Mouse (Mus musculus): ENCODE results near the gene Spata31d1d. TPM values are rescaled to one million over a fixed set of nuclear protein-coding genes. Genes with fewer than 3 reads are reported as not detected.
"Not testable (repeated sequence)": the region's sequence is repeated elsewhere in the genome, so short reads cannot be mapped to it uniquely, and the experiment has no call there.

Spata31d1d gene
- polyA plus RNA-seq, 1 experiment from 2014 or later = not detected

DNA sequence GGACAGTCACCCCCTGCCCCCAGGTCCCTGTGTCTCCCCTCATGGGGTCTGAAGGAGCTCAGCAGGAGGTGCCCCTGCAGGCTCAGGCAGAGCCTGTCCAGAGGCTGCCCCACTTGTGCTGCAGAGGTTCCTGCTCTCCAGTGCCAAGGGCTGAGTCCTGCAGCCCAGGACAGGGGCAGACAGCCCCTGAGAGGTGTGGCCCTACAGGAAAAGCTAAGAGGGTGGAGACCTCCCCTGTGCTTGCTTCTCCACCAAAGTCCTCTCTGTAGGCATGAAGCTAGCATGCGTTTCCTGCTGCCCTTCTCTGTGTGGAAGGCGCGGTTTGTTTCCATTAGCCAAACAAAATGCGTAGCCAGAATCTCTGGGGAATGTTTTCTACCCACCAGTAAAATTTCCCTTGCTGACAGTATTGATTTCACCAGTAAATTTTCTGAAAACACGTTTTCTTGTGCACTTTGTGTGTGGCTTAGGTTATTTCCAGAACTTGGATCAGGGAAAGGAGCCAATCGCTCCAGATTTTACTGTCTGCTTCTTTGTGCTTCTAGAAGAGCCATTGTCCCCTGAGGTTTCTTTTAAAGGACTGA lies 12.6 kb downstream of the Spata31d1d start:
- peak; percentile 64; the same call in 1 of the 2 replicates for ATAC-seq

DNA sequence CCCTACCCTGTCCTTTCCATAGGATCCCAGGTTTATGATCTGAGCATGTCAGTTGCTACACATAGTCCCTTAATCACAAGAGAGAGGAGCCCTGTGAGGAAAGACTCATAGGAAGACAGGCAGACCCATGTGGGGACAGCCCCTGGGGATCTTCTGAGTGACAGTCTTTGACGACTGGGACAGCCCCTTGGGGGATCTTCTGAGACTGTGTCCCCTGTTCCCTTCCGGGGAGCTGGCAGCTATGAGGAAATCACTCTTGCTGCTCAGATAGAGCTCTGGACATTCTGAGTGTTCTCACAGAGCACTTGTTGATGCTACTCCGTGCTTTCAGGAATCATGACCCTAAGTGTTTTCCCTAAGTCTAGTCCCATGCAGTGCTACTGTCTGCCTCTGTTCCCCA lies 17.8 kb downstream of the Spata31d1d start:
- no peak overlapping the region for H3K27ac ChIP-seq (ENCODE audit: low read length)
- no peaks in the 10 kb centered on the region for H3K27me3 ChIP-seq (replicated peaks; ENCODE audit: control insufficient read depth, insufficient read depth, low read length)
- 39% methylated on average over 3 of the region's 3 CpGs for WGBS
- no peaks in the 10 kb centered on the region for H3K36me3 ChIP-seq (ENCODE audit: control insufficient read depth, insufficient read depth, low read length)
- no peak overlapping the region for H3K9ac ChIP-seq (ENCODE audit: low read depth, low read length)
- no peak overlapping the region for H3K4me3 ChIP-seq (ENCODE audit: low read length)
- no peaks in the 10 kb centered on the region for H3K4me1 ChIP-seq (ENCODE audit: control insufficient read depth, insufficient read depth, low read length)
- H3K9me3 ChIP-seq (ENCODE audit: control insufficient read depth, low read length) = no peaks in the 10 kb centered on the region
- no peak for ATAC-seq
- H3K4me2 ChIP-seq (ENCODE audit: low read depth, low read length) = no peak overlapping the region

More for the DNA sequence above, 12.6 kb downstream of the Spata31d1d start:
- not testable (repeated sequence) for H3K27me3 ChIP-seq (replicated peaks; ENCODE audit: control insufficient read depth, insufficient read depth, low read length); H3K27ac ChIP-seq (ENCODE audit: low read length); H3K9me3 ChIP-seq (ENCODE audit: control insufficient read depth, low read length); H3K36me3 ChIP-seq (ENCODE audit: control insufficient read depth, insufficient read depth, low read length); H3K4me2 ChIP-seq (ENCODE audit: low read depth, low read length); H3K4me1 ChIP-seq (ENCODE audit: control insufficient read depth, insufficient read depth, low read length); H3K9ac ChIP-seq (ENCODE audit: low read depth, low read length); H3K4me3 ChIP-seq (ENCODE audit: low read length)
- 23% methylated on average over 6 of the region's 6 CpGs for WGBS

DNA sequence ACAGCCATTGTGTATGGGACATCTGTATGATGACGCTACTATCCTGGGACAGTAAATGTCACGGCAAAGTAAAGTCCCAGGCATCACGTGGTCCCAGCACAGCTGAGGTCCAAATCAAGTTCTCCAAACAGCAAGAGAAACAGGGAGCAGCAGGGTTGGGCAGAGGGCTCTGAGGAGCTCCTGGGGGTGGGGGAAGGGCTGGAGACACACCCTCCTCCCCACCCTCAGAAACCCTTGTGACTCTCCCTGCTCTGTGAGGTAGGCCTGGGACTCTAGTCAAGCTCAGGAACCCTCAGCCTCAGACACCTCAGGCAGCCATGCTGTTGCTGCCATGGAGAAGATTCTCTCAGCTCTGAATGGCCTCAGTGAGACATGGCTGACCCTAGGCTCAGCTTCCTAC lies 19.6 kb downstream of the Spata31d1d start, which contains the start of gene Spata31d1b:
TSS of gene Spata31d1b (plus strand) at position 301 of the 400 bp plus-strand sequence.
- not testable (repeated sequence) for H3K36me3 ChIP-seq (ENCODE audit: control insufficient read depth, insufficient read depth, low read length)

DNA sequence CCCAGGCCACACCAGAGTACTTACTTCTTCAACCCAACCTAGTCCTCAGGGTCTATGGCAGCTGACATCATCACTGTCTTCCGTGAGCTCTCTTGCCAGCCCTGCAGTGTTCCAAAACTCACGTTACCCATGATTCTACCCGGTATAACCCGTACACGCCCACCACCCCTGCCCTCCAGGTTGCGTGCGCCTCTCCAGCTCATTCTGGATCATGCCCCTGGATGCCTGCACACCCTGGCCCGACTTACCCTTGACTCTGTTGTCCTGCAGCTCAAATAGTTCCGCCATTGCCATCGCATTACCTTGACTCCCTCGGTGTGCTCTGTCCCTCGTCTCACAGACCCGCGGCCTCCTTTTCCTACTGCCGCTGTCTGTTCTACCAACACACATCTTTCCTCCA lies 21.3 kb downstream of the Spata31d1d start, which contains the start of gene Spata31d1a:
TSS of gene Spata31d1a (minus strand) at position 101 of the 400 bp plus-strand sequence.
- no peak for ATAC-seq
- Histone ChIP-seq H3K4me2 (ENCODE audit: low read depth, low read length) (no peak within 1 kb of the TSS), H3K27ac (ENCODE audit: low read length) (no peak within 1 kb of the TSS), H3K4me3 (ENCODE audit: low read length) (no peak within 1 kb of the TSS), H3K27me3 (replicated peaks; ENCODE audit: control insufficient read depth, insufficient read depth, low read length) (no peaks in the 10 kb centered on the region), H3K4me1 (ENCODE audit: control insufficient read depth, insufficient read depth, low read length) (no peaks in the 10 kb centered on the region), H3K9me3 (ENCODE audit: control insufficient read depth, low read length) (no peaks in the 10 kb centered on the region), H3K36me3 (ENCODE audit: control insufficient read depth, insufficient read depth, low read length) (no peaks in the 10 kb centered on the region), H3K9ac (ENCODE audit: low read depth, low read length) (no peak within 1 kb of the TSS)
- 91% methylated on average over 15 of the region's 15 CpGs for WGBS

More for the DNA sequence above, 19.6 kb downstream of the Spata31d1d start, which contains the start of gene Spata31d1b:
- H3K27me3 ChIP-seq (replicated peaks; ENCODE audit: control insufficient read depth, insufficient read depth, low read length); H3K4me1 ChIP-seq (ENCODE audit: control insufficient read depth, insufficient read depth, low read length); H3K9ac ChIP-seq (ENCODE audit: low read depth, low read length); H3K4me3 ChIP-seq (ENCODE audit: low read length); H3K4me2 ChIP-seq (ENCODE audit: low read depth, low read length); ATAC-seq; H3K27ac ChIP-seq (ENCODE audit: low read length); H3K9me3 ChIP-seq (ENCODE audit: control insufficient read depth, low read length): not testable (repeated sequence)
- 65% methylated on average over 3 of the region's 3 CpGs for WGBS

DNA sequence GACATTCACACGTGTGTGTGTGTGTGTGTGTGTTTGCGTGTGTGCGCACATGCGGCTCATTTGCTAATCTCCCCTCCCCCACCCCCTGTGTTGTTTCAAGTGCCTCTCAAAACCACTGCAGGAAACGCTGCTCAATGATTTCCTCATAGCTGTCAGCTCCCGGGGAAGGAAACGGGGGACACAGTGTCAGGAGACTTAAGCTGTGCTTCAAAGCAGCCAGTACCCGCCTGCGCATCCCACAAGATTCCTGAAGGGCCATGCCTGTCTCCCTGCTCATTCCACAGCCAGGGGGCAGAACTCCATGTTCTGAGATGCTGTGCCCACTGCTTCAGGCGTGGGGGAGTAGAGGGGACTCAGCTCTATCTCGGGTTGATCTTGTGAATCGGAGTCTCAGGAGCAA lies 27.0 kb downstream of the Spata31d1d start:
- no peak for ATAC-seq
- WGBS = 54% methylated on average over 12 of the region's 12 CpGs
- H3K27ac ChIP-seq (ENCODE audit: low read length) = no peak overlapping the region
- no peak overlapping the region for H3K4me3 ChIP-seq (ENCODE audit: low read length)
- H3K9ac ChIP-seq (ENCODE audit: low read depth, low read length) = no peak overlapping the region
- peaks cover 3% of the 10 kb centered on the region; the same call in 1 of the 2 replicates for H3K4me1 ChIP-seq (ENCODE audit: control insufficient read depth, insufficient read depth, low read length)
- H3K36me3 ChIP-seq (ENCODE audit: control insufficient read depth, insufficient read depth, low read length) = no peaks in the 10 kb centered on the region
- H3K9me3 ChIP-seq (ENCODE audit: control insufficient read depth, low read length) = no peaks in the 10 kb centered on the region
- H3K4me2 ChIP-seq (ENCODE audit: low read depth, low read length) = no peak overlapping the region
- H3K27me3 ChIP-seq (replicated peaks; ENCODE audit: control insufficient read depth, insufficient read depth, low read length) = no peaks in the 10 kb centered on the region

DNA sequence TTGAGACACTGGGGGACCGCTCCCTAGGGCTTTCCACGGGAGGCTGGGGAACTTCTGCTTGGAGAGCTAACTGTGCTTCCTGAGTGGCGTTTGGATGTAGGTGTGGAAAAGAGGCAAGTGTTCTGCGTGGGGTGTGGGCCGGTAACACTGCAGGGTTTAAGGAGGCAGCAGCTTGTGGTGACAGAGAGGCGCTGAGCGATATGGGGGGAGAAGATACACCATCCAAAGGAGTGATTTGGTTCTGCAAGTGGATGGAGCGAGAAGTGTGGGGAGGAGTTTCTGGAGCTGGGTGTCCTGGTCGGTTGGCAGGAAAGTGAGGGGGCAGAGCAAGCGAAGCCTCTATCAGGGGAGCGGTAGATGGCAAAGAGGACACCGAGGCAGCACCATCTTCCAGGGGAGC lies 28.0 kb downstream of the Spata31d1d start:
- Histone ChIP-seq H3K27ac (ENCODE audit: low read length) (no peak overlapping the region), H3K4me1 (ENCODE audit: control insufficient read depth, insufficient read depth, low read length) (peaks cover 3% of the 10 kb centered on the region; the same call in 1 of the 2 replicates), H3K36me3 (ENCODE audit: control insufficient read depth, insufficient read depth, low read length) (no peaks in the 10 kb centered on the region), H3K9ac (ENCODE audit: low read depth, low read length) (no peak overlapping the region), H3K4me2 (ENCODE audit: low read depth, low read length) (no peak overlapping the region), H3K4me3 (ENCODE audit: low read length) (no peak overlapping the region), H3K27me3 (replicated peaks; ENCODE audit: control insufficient read depth, insufficient read depth, low read length) (no peaks in the 10 kb centered on the region), H3K9me3 (ENCODE audit: control insufficient read depth, low read length) (no peaks in the 10 kb centered on the region)
- WGBS = 82% methylated on average over 12 of the region's 12 CpGs
- ATAC-seq = no peak

DNA sequence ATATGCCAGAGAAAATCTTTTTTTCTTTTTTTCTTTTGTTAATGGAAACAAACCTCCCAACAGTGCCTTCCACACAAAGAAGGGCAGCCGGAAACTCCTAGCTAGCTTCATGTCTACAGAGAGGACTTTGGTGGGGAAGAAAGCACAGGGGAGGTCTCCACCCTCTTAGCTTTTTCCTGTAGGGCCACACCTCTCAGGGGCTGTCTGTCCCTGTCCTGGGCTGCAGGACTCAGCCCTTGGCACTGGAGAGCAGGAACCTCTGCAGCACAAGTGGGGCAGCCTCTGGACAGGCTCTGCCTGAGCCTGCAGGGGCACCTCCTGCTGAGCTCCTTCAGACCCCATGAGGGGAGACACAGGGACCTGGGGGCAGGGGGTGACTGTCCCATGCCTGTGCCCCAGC lies 31.4 kb downstream of the Spata31d1d start:
- H3K9ac ChIP-seq (ENCODE audit: low read depth, low read length); H3K4me1 ChIP-seq (ENCODE audit: control insufficient read depth, insufficient read depth, low read length); H3K4me3 ChIP-seq (ENCODE audit: low read length); H3K27ac ChIP-seq (ENCODE audit: low read length); H3K9me3 ChIP-seq (ENCODE audit: control insufficient read depth, low read length); H3K27me3 ChIP-seq (replicated peaks; ENCODE audit: control insufficient read depth, insufficient read depth, low read length); H3K36me3 ChIP-seq (ENCODE audit: control insufficient read depth, insufficient read depth, low read length); H3K4me2 ChIP-seq (ENCODE audit: low read depth, low read length): not testable (repeated sequence)
- WGBS = 71% methylated on average over 1 of the region's 1 CpGs
- ATAC-seq = 0 out of 2 replicates have a peak, but pooled peaks have one; percentile 31

DNA sequence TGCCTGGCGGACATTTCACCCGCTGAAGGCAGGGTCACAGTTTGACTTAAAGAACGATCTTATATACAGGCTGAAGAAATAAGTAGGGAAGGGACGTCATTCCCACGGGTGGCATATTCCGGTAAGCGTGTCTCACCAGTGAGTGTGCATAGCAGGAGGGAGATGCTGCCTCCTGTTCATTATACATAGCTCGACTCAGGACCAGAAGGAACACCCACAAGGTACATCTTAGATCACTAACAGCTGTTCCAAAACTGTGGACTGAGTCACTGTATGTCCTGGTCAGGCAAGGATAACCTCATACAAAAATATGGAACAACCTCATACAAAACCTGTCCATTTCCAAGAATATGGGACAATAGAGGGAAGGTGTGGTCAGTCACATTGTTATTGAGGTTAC lies 32.4 kb downstream of the Spata31d1d start:
- H3K4me1 ChIP-seq (ENCODE audit: control insufficient read depth, insufficient read depth, low read length) = no peaks in the 10 kb centered on the region
- no peak overlapping the region for H3K4me3 ChIP-seq (ENCODE audit: low read length)
- no peak for ATAC-seq
- H3K4me2 ChIP-seq (ENCODE audit: low read depth, low read length) = no peak overlapping the region
- H3K27ac ChIP-seq (ENCODE audit: low read length) = no peak overlapping the region
- no peaks in the 10 kb centered on the region for H3K9me3 ChIP-seq (ENCODE audit: control insufficient read depth, low read length)
- H3K9ac ChIP-seq (ENCODE audit: low read depth, low read length) = no peak overlapping the region
- no peaks in the 10 kb centered on the region for H3K36me3 ChIP-seq (ENCODE audit: control insufficient read depth, insufficient read depth, low read length)
- no peaks in the 10 kb centered on the region for H3K27me3 ChIP-seq (replicated peaks; ENCODE audit: control insufficient read depth, insufficient read depth, low read length)
- WGBS = 90% methylated on average over 8 of the region's 8 CpGs

DNA sequence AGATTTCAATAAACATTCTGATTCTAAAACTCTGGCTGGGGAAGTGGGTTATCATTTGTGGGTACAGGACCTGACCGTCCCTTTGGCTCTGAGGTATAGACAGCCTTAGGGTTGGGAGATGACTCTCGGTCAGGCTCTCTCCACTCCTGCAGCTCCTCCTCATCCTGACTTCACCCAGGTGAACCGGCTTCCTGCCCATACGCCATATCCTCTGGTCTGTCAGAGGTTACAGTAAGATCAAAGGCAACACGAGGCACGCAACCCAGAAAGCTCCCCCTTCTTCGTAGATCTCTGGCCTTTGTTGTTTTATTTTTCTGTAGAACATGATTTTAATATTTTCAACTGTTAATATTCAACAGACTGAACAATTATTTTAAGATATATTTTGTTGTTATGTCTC lies 35.8 kb downstream of the Spata31d1d start:
- Histone ChIP-seq H3K4me1 (ENCODE audit: control insufficient read depth, insufficient read depth, low read length) (no peaks in the 10 kb centered on the region), H3K9me3 (ENCODE audit: control insufficient read depth, low read length) (no peaks in the 10 kb centered on the region), H3K4me2 (ENCODE audit: low read depth, low read length) (no peak overlapping the region), H3K27ac (ENCODE audit: low read length) (no peak overlapping the region), H3K27me3 (replicated peaks; ENCODE audit: control insufficient read depth, insufficient read depth, low read length) (no peaks in the 10 kb centered on the region), H3K36me3 (ENCODE audit: control insufficient read depth, insufficient read depth, low read length) (no peaks in the 10 kb centered on the region), H3K9ac (ENCODE audit: low read depth, low read length) (no peak overlapping the region), H3K4me3 (ENCODE audit: low read length) (no peak overlapping the region)
- ATAC-seq = no peak
- WGBS = 79% methylated on average over 7 of the region's 7 CpGs

DNA sequence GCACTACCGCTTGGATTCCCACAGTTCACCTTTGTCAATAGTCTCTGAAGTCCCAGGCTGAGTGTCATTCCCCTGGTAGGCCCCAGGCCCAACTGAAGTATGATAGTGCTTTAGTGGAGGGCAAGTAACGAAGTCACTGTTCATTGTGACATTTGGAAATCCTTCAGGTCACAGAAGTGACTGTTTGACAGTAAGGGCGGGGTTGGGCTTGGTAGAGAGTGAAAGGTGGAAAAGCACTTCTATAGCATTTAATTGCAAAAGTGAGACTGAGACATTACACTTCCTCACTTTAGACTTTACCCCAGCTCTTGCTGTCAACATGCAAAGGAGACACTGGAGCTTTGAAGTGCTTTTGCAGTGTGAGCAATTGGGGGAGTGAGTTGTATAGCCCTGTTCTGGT lies 37.5 kb downstream of the Spata31d1d start, which contains the start of gene 4921517D22Rik:
TSS of gene 4921517D22Rik (minus strand) at position 101 of the 400 bp plus-strand sequence.
- H3K4me3 ChIP-seq (ENCODE audit: low read length) = no peak within 1 kb of the TSS
- no peak within 1 kb of the TSS for H3K9ac ChIP-seq (ENCODE audit: low read depth, low read length)
- H3K4me2 ChIP-seq (ENCODE audit: low read depth, low read length) = no peak within 1 kb of the TSS
- no peaks in the 10 kb centered on the region for H3K4me1 ChIP-seq (ENCODE audit: control insufficient read depth, insufficient read depth, low read length)
- no peak for ATAC-seq
- H3K9me3 ChIP-seq (ENCODE audit: control insufficient read depth, low read length) = no peaks in the 10 kb centered on the region
- H3K27me3 ChIP-seq (replicated peaks; ENCODE audit: control insufficient read depth, insufficient read depth, low read length) = no peaks in the 10 kb centered on the region
- H3K36me3 ChIP-seq (ENCODE audit: control insufficient read depth, insufficient read depth, low read length) = no peaks in the 10 kb centered on the region
- WGBS = 87% methylated on average over 3 of the region's 3 CpGs
- no peak within 1 kb of the TSS for H3K27ac ChIP-seq (ENCODE audit: low read length)

All from intestine, embryonic 16.5 days (tissue).